ENCODE assay signal across 13 mouse cellular contexts in the genomic region with DNA sequence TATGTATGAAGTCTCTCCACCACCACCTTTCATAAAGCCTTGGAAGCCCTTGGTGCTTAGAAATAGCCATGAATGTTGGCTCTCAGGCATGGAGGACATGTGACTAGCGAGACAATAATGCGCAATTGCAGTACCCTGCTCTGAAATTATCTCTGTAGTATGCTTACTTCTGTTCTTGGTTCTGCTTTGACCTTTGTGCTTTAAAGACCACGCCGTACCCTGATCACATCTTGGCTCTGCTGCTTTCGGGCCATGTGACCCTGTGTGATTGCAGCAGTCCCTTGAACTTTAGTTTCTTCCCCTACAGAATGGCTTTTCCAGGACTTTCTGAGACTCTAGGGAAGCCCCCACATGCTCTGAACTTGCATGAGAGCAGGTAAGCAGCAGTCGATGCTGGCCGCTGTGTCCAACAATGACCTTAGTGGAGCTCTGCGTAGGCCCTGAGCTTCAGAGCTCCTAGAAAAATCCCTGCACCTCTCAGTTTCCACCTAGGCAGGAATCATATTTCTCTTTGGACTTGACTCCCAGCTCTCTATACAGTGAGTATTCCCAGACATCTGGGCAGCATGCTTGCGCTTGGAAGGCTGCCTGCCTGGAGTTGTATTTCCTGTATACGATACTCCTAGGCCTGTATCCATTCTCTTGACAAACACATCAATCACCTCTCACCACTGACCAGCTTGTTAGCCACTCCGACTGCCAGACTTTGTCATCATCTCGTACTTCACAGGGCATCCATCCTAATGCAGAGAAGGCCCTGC. TPM values are rescaled to one million over a fixed set of nuclear protein-coding genes. Genes with fewer than 3 reads are reported as not detected.
DNase-seq lines count a peak whose midpoint lies in the region; ATAC-seq lines count a peak whose summit lies in the region.
"Had no signal": no experiment of that assay in that cellular context is flagged by ENCODE, and none has a peak within 500 bp of the region (broad histone marks: within the 10 kb centered on the region; RNA-seq: fewer than 3 reads in every experiment).

No protein-coding gene starts in this region.

- H3K4me2 ChIP-seq in lung, embryonic 16.5 days (ENCODE audit: low read depth, low read length): no peak overlapping the region
- H3K4me2 ChIP-seq in intestine, embryonic 14.5 days (ENCODE audit: low read length): no peak overlapping the region
- H3K4me2 ChIP-seq: hindbrain, embryonic 14.5 days had no signal

- H3K9me3 ChIP-seq in lung, embryonic 16.5 days (ENCODE audit: control insufficient read depth, low read length): no peaks in the 10 kb centered on the region
- H3K9me3 ChIP-seq in intestine, embryonic 14.5 days (ENCODE audit: control insufficient read depth, low read length): no peaks in the 10 kb centered on the region
- H3K9me3 ChIP-seq in hindbrain, embryonic 10.5 days: no peaks in the 10 kb centered on the region

- H3K4me3 ChIP-seq in lung, embryonic 16.5 days (ENCODE audit: low read length): no peak overlapping the region
- no peak overlapping the region for H3K4me3 ChIP-seq in intestine, embryonic 14.5 days (ENCODE audit: low read depth, low read length)
- H3K4me3 ChIP-seq in hindbrain, embryonic 10.5 days: no peak overlapping the region
- H3K4me3 ChIP-seq: erythroblast, embryonic 14.5 days had no signal

- peak; percentile 93 for DNase-seq in heart, adult 11 months
- DNase-seq in heart, adult 9 months (ENCODE audit: low spot score in 2 of 2): no peak
- DNase-seq in lung, postnatal 36 days: no peak
- DNase-seq in intestine, embryonic 14.5 days (ENCODE audit: low spot score): peak; percentile 51
- peak; percentile 21 for DNase-seq in skeletal muscle tissue, adult 2 months (ENCODE audit: low read depth, low spot score)
- no peak for DNase-seq in hindbrain, embryonic 10.5 days (ENCODE audit: low spot score)
- no peak for DNase-seq in adrenal gland, adult 2 months
- DNase-seq: adrenal gland, adult 8-10 months; cerebellum, adult 11 months; thymus, postnatal 14 days had no signal

- H3K27me3 ChIP-seq in lung, embryonic 16.5 days (ENCODE audit: control insufficient read depth, insufficient read depth, low read depth, low read length): no peaks in the 10 kb centered on the region
- H3K27me3 ChIP-seq in intestine, embryonic 14.5 days (replicated peaks; ENCODE audit: control insufficient read depth, insufficient read depth, low read length): no peaks in the 10 kb centered on the region
- peaks cover 88% of the 10 kb centered on the region for H3K27me3 ChIP-seq in hindbrain, embryonic 10.5 days (ENCODE audit: insufficient read depth, poor library complexity, severe bottlenecking)

- no peak overlapping the region for H3K9ac ChIP-seq in lung, embryonic 16.5 days (ENCODE audit: low read length)
- no peak overlapping the region for H3K9ac ChIP-seq in intestine, embryonic 14.5 days (ENCODE audit: low read length)
- H3K9ac ChIP-seq: hindbrain, embryonic 14.5 days had no signal

- ATAC-seq in lung, embryonic 16.5 days (ENCODE audit: low read depth): peak; percentile 91
- peak; percentile 50; the same call in 1 of the 2 replicates for ATAC-seq in intestine, embryonic 14.5 days (replicated peaks; ENCODE audit: low FRiP score, low TSS enrichment, low read depth)

- H3K4me1 ChIP-seq in lung, embryonic 16.5 days (replicated peaks; ENCODE audit: control insufficient read depth, insufficient read depth, low read length): peaks cover 5% of the 10 kb centered on the region
- peaks cover 6% of the 10 kb centered on the region; the same call in 1 of the 2 replicates for H3K4me1 ChIP-seq in intestine, embryonic 14.5 days (replicated peaks; ENCODE audit: control insufficient read depth, insufficient read depth, low read length)
- peaks cover 10% of the 10 kb centered on the region for H3K4me1 ChIP-seq in hindbrain, embryonic 10.5 days (replicated peaks)

- H3K27ac ChIP-seq in lung, embryonic 16.5 days (ENCODE audit: low read length): no peak overlapping the region
- no peak overlapping the region for H3K27ac ChIP-seq in intestine, embryonic 14.5 days (ENCODE audit: low read depth)
- no peak overlapping the region for H3K27ac ChIP-seq in hindbrain, embryonic 10.5 days
- H3K27ac ChIP-seq: hindbrain, embryonic 14.5 days had no signal

- WGBS in lung, embryonic 16.5 days: 54% methylated on average over 12 of the region's 12 CpGs
- 61% methylated on average over 12 of the region's 12 CpGs for WGBS in intestine, embryonic 14.5 days
- WGBS in hindbrain, embryonic 10.5 days: 90% methylated on average over 12 of the region's 12 CpGs

- H3K36me3 ChIP-seq in lung, embryonic 16.5 days (ENCODE audit: control insufficient read depth, insufficient read depth, low read length): no peaks in the 10 kb centered on the region
- no peaks in the 10 kb centered on the region for H3K36me3 ChIP-seq in intestine, embryonic 14.5 days (ENCODE audit: control insufficient read depth, insufficient read depth, low read length)
- no peaks in the 10 kb centered on the region for H3K36me3 ChIP-seq in hindbrain, embryonic 10.5 days

RNA-seq across cellular contexts. Expression of gene Csrp3, which starts 2.4 kb away (rescaled TPM):
- 56.4 and 71.6 TPM in 2 replicates for polyA plus RNA-seq in lung, embryonic 16.5 days (2015; fragmentation: Nextera tagmentation; extraction: Ambion mirVana)
- not detected in 2 replicates for polyA plus RNA-seq in intestine, embryonic 14.5 days (2014; fragmentation: Nextera tagmentation; extraction: Ambion mirVana)
- 0.44 TPM in 1 of 2 replicates, not detected in the other for polyA plus RNA-seq in hindbrain, embryonic 10.5 days (2016; fragmentation: Nextera tagmentation; extraction: Ambion mirVana)
- not detected for total RNA-seq in adrenal gland, adult 2 months (2021)
- not detected in 2 replicates for polyA plus RNA-seq in adrenal gland, adult 2 months (2012; rRNA removed)
- total RNA-seq: adrenal gland, adult 8-10 months had no signal
- polyA plus RNA-seq: erythroblast, embryonic 14.5 days; hindbrain, embryonic 14.5 days had no signal

RNA-seq across cellular contexts. Expression of gene E2f8, which starts 36.0 kb away (rescaled TPM):
- polyA plus RNA-seq in lung, embryonic 16.5 days (2015; fragmentation: Nextera tagmentation; extraction: Ambion mirVana): 20.5 and 22.0 TPM in 2 replicates
- polyA plus RNA-seq in intestine, embryonic 14.5 days (2014; fragmentation: Nextera tagmentation; extraction: Ambion mirVana): 18.8 and 21.9 TPM in 2 replicates
- polyA plus RNA-seq in hindbrain, embryonic 10.5 days (2016; fragmentation: Nextera tagmentation; extraction: Ambion mirVana): 15.7 and 17.4 TPM in 2 replicates
- 1 to 10 TPM in 1 of 2 experiments, under 1 TPM in 1; 0.55 to 1.2 TPM for total RNA-seq in adrenal gland, adult 2 months (2021)
- polyA plus RNA-seq in adrenal gland, adult 2 months (2012; rRNA removed): 0.51 and 0.66 TPM in 2 replicates

RNA-seq across cellular contexts. Expression of gene Zdhhc13, which starts 56.6 kb away (rescaled TPM):
- polyA plus RNA-seq in lung, embryonic 16.5 days (2015; fragmentation: Nextera tagmentation; extraction: Ambion mirVana): 25.1 and 27.2 TPM in 2 replicates
- polyA plus RNA-seq in intestine, embryonic 14.5 days (2014; fragmentation: Nextera tagmentation; extraction: Ambion mirVana): 39.0 and 39.1 TPM in 2 replicates
- 32.1 and 35.2 TPM in 2 replicates for polyA plus RNA-seq in hindbrain, embryonic 10.5 days (2016; fragmentation: Nextera tagmentation; extraction: Ambion mirVana)
- total RNA-seq in adrenal gland, adult 2 months (2021): 10 to 100 TPM in 1 of 2 experiments, 1 to 10 TPM in 1; 7.0 to 10.5 TPM
- polyA plus RNA-seq in adrenal gland, adult 2 months (2012; rRNA removed): 1.5 TPM in 2 replicates

Comparison
In these comparisons a context has a peak if more than half of its experiments do, and no peak if none do; other contexts are left out.
1. DNase-seq: peak in heart, adult 11 months (single experiment), intestine, embryonic 14.5 days (single experiment) and skeletal muscle tissue, adult 2 months (single experiment); none in heart, adult 9 months (0 of 2), lung, postnatal 36 days (single experiment), hindbrain, embryonic 10.5 days (single experiment) and adrenal gland, adult 2 months (single experiment).
2. RNA of gene Csrp3, which starts 2.4 kb away (polyA plus RNA-seq): 56.4 to 71.6 TPM in lung, embryonic 16.5 days; 0.44 TPM in hindbrain, embryonic 10.5 days, not detected in intestine, embryonic 14.5 days and not detected in adrenal gland, adult 2 months; every median in the first group is over 10 times any median in the second.
3. RNA of gene E2f8, which starts 36.0 kb away (polyA plus RNA-seq): 20.5 to 22.0 TPM in lung, embryonic 16.5 days, 18.8 to 21.9 TPM in intestine, embryonic 14.5 days and 15.7 to 17.4 TPM in hindbrain, embryonic 10.5 days; 0.51 to 0.66 TPM in adrenal gland, adult 2 months; every median in the first group is over 10 times any median in the second.
4. RNA of gene Zdhhc13, which starts 56.6 kb away (polyA plus RNA-seq): 39.0 to 39.1 TPM in intestine, embryonic 14.5 days, 32.1 to 35.2 TPM in hindbrain, embryonic 10.5 days and 25.1 to 27.2 TPM in lung, embryonic 16.5 days; 1.5 TPM in adrenal gland, adult 2 months; every median in the first group is over 10 times any median in the second.